Mouse (Mus musculus) layer of hippocampus, adult 2 months (tissue): ENCODE data around the gene Sephs2. TPM values are rescaled to one million over a fixed set of nuclear protein-coding genes. Genes with fewer than 3 reads are reported as not detected.
"Not testable (repeated sequence)": the region's sequence is repeated elsewhere in the genome, so short reads cannot be mapped to it uniquely, and the experiment has no call there.

Source experiments
- DNase-seq, 2 experiments: peaks; one replicate each; pipeline ENCODE4 v3.0.0; 2022; ENCODE audit warnings: low spot score in 2 of 2
- H3K27ac ChIP-seq: fragments of 200-600 bp; 2 replicates; pipeline ENCODE4 v1.8.1; 2022
- H3K4me3 ChIP-seq: fragments of 200-600 bp; 2 replicates; pipeline ENCODE4 v1.8.1; 2022; ENCODE audit warnings: mild to moderate bottlenecking
- CTCF ChIP-seq: fragments of 200-600 bp; conservative IDR thresholded peaks from 2 replicates; pipeline ENCODE4 v1.8.1; 2022; ENCODE audit warnings: antibody characterized with exemption, mild to moderate bottlenecking, moderate library complexity
- total RNA-seq, 2 experiments: library from RNA; stranded (reverse); gene quantifications; 2 replicates each; pipeline ENCODE4 v1.2.3; 2021

Gene Sephs2
- total RNA-seq, 2 experiments from 2014 or later = 40.0 to 46.7 TPM

DNA sequence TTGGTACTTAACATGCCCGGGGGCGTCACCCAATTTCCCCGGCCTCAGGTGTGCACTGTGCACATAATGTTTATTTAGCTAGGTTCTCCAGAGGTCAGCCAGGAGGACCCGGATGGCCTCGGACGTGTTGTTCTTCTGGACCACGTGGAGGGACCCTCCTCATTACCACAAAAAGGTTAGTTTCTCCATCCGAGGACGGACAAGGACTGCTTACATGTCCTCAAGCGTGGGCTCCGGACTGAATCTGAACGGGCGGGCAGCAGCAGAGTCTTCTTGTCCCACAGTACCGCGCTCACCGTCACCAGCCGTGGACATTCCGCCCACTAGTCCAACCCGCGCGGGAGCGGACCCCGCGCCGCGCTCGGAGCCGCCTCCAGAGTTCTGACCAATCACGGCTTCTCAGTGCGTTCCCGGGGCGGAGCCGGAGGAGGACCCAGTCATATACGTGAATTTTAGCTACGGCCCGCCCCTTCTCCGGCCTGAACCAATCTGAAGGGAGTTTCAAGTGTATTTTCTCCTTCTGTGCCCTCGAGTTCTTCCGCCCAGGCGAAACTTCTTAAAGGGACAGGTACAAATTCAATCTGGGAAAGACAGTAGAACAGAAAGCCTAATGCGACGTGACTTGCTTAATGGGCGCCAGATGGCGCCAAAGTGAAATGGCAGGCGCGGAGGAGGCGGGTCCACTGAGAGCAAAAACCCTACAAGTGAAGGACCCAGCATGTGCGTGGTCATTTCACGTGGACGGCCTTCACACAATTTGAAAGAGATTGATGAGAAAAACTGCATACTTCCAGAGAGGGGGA, 13.3 kb downstream of the Sephs2 start, which contains the start of gene Dctpp1:
TSS of gene Dctpp1 (minus strand) at position 401 of the 803 bp plus-strand sequence.
- DNase-seq = peak; percentile 95 to 99
- Histone ChIP-seq H3K4me3 (peak within 1 kb of the TSS; percentile 66), H3K27ac (peak within 1 kb of the TSS; percentile 73)
- peak; percentile 89 for TF ChIP-seq CTCF

DNA sequence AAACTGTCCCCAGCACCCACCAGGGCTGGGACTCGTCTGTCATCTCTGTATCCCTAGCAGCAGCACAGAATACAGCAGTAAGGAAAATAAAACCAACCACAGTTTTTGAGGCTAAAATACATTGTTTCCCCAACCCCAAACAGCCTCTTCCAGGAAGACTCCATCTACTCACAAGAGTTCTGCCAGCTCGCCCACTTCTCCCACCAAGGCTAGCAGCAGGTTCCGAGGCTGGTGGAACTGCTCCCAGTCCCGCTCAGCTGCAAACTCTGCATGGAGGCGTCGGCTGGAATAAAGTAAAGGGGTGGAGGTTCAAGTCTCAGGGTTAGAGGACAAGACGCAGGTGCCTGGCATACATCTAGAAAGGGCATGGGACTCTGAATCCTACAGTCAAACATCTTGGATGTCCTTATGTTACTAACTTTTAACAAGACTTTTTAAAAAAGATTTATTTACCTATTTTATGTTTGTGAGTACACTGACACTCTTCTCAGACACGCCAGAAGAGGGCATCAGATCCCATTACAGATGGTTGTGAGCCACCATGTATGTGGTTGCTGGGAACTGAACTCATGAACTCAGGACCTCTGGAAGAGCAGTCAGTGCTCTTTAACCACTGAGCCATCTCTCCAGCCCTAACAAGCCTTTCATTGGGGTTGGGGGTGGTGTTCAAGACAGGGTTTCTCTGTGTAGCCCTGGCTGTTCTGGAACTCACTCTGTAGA, 14.5 kb downstream of the Sephs2 start:
- Histone ChIP-seq H3K27ac (no peak overlapping the region; the same call in 1 of the 2 replicates), H3K4me3 (no peak overlapping the region; the same call in 1 of the 2 replicates)
- TF ChIP-seq CTCF = peak; percentile 38
- DNase-seq = no peak

DNA sequence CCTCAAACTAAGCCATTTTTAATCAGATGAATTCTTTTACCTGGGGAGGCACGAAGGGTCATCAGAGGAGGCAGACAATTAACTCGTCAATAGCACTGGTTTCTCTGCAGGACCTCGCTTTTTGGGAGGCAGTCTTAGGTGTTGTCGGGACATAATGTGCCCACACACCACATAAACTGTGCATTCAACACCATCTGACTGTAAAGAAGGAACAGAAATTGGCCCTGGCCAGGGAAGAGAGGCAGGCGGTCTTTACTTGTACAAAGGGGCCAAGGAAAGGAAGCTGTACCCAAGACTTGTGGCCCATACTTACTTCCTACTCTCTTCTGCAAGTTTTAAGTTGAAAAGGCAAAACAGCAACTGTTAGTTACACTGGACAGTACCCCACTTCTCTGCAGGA, 17.3 kb downstream of the Sephs2 start:
- no peak overlapping the region for H3K4me3 ChIP-seq
- no peak overlapping the region; the same call in 1 of the 2 replicates for H3K27ac ChIP-seq
- no peak for TF ChIP-seq CTCF
- no peak for DNase-seq

DNA sequence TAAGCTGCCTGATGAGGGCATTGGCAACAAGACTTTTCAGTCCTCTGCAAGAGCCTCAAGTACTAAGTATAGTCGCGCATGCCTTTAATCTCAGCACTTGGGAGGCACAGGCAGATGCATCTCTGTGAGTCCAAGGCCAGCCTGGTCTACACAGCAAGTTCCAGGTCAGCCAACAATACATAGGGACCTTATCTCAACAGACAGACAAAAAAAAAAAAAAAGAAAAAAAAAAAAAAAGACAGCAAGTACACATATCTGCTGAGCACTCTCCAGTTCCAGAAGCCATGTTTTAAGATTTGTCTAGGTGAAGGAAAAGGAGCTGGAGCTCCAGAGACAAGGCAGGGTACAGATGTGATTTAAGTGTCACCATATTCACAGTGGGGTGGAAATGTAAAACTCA, 17.9 kb downstream of the Sephs2 start:
- Histone ChIP-seq H3K4me3 (no peak overlapping the region), H3K27ac (no peak overlapping the region; the same call in 1 of the 2 replicates)
- DNase-seq = no peak
- no peak for TF ChIP-seq CTCF

DNA sequence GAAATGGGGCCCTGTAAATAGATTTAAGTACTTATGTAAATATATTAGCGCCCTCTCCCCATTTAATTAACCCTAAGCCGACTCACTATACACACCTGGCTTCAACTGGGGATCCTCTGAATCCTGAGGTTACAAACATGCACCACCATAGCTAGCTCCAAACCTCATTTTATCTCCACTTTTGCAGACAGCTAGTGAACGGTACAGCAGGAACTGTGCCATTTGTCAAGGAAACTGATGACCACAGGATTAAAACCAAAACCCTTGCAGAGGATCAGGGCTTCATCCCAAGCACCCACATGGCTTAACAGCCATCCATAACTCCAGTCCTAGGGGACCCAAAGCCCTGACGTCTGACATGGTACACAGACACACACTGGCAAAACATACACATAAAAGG, 18.8 kb downstream of the Sephs2 start:
- peak overlapping the region; percentile 99; the same call in 1 of the 2 replicates for H3K27ac ChIP-seq
- no peak for TF ChIP-seq CTCF
- no peak for DNase-seq
- peak overlapping the region; percentile 54; the same call in 1 of the 2 replicates for H3K4me3 ChIP-seq

DNA sequence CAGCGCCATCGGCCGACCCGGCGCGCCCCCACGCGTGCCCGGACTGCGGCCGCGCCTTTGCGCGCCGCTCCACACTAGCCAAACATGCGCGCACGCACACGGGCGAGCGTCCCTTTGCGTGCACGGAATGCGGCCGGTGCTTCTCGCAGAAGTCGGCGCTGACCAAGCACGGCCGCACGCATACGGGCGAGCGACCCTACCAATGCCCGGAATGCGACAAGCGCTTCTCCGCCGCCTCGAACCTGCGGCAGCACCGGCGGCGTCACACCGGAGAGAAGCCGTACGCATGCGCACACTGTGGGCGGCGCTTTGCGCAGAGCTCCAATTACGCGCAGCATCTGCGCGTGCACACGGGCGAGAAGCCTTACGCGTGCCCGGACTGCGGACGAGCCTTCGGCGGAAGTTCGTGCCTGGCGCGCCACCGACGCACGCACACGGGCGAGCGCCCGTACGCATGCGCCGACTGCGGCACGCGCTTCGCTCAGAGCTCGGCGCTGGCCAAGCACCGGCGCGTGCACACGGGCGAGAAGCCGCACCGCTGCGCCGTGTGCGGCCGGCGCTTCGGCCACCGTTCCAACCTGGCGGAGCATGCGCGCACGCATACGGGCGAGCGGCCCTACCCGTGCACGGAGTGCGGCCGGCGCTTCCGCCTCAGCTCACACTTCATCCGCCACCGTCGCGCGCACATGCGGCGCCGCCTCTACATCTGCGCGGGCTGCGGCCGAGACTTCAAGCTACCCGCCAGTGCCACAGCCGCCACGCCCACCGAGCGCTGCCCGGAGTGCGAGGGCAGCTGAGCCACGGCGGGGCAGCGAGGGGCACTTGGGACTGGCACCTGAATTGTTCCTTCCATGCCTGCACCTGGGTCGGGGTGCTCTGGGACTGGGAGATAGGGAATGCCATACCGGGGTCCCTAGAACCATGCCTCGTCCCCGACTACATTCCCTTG, 19.8 kb downstream of the Sephs2 start:
- DNase-seq = peak; percentile 94 to 95
- Histone ChIP-seq H3K27ac (peak overlapping the region; percentile 99), H3K4me3 (peak overlapping the region; percentile 54)
- TF ChIP-seq CTCF = no peak

DNA sequence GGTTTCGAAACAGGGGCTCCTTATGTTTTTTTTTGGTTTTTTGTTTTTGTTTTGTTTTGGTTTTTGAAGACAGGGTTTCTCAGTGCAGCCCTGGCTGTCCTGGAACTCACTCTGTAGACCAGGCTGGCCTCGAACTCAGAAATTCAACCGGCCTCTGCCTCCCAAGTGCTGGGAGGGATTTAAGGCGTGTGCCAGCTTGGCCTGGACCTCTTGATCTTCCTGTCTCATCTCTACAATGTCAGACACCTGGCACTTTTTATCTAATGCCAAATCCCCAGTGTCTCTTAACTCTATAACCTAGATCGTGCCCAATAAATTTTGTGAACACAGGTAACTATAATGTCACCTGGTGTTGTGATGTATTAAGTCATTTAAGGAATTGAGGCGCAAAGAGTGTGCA, 20.5 kb downstream of the Sephs2 start:
- Histone ChIP-seq H3K27ac (peak overlapping the region; percentile 99), H3K4me3 (peak overlapping the region; percentile 54)
- TF ChIP-seq CTCF = no peak
- no peak for DNase-seq

DNA sequence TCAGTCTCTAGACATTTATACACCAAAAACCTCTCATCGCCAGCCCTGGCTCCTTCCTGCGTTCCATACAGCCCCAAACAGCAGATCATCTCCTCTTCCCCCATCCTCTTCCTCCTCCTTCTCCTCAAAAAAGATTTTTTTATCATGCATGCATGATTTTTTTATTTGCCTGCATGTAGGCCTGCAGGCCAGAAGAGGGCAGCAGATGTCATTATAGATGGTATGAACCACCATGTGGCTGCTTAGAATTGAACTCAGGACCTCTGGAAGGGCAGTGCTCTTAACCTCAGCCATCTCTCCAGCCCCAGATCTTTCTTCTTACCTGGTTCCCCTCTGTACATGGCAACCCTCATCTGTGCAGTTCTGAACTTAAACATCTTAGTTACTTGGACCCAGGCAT, 21.4 kb downstream of the Sephs2 start:
- TF ChIP-seq CTCF = peak; percentile 78
- H3K27ac ChIP-seq = peak overlapping the region; percentile 99; the same call in 1 of the 2 replicates
- H3K4me3 ChIP-seq = no peak overlapping the region
- no peak for DNase-seq

DNA sequence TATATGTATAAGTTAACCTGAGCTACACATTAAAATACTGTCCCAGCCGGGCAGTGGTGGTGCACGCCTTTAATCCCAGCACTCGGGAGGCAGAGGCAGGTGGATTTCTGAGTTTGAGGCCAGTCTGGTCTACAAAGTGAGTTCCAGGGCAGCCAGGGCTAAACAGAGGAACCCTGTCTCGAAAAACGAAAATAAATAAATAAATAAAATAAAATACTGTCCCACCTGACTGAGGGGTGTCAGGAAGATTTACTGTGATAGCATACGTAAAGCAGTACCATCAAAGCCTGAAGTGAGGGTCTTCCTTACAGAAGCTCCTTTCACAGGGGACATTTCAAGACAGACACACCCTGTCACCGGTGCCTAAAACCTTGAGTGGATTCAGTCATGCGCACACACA, 23.3 kb downstream of the Sephs2 start:
- DNase-seq, H3K4me3 ChIP-seq: not testable (repeated sequence)
- H3K27ac ChIP-seq = 0 out of 2 replicates have a peak overlapping the region, but pooled peaks have one; percentile 61

DNA sequence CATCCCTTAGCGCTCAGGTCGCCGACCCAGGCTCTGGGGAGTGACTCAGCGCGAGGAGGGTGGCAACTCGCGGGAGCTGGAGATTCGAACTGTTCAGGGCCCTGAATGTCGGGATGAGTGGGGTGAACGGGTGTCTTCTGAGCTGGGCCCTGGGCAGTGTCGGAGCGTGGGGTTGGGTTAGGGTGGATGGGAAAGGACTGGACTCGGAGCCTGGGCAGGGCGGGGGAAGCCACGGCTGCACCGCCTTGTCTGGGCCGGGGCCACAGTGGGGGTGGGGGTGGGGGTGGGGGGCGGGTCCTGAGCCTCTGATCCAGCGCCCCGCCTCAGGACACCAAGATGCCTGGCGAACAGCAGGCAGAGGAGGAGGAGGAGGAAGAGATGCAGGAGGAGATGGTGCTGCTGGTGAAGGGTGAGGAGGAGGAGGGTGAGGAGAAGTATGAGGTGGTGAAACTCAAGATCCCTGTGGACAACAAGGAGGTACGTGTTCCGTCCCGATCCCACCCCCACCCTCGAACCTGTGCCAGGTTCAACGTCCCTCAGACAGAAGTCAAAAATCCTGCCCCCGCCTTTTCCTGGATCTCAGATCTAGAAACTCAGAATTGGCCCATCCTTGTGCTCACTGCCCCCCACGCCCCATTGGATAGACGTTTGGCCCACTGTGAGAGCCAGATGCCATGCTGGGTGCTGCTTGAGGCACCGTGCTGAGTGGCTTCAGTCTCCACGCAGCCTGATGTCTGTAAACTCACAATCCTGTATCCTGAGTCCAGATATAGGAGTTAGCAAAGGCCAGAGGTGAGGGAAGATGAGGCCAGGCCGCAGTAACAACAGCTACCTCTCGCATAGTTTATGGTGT, 29.0 kb downstream of the Sephs2 start:
- H3K27ac ChIP-seq = peak overlapping the region; percentile 96
- H3K4me3 ChIP-seq = peak overlapping the region; percentile 84
- TF ChIP-seq CTCF = no peak
- no peak for DNase-seq

DNA sequence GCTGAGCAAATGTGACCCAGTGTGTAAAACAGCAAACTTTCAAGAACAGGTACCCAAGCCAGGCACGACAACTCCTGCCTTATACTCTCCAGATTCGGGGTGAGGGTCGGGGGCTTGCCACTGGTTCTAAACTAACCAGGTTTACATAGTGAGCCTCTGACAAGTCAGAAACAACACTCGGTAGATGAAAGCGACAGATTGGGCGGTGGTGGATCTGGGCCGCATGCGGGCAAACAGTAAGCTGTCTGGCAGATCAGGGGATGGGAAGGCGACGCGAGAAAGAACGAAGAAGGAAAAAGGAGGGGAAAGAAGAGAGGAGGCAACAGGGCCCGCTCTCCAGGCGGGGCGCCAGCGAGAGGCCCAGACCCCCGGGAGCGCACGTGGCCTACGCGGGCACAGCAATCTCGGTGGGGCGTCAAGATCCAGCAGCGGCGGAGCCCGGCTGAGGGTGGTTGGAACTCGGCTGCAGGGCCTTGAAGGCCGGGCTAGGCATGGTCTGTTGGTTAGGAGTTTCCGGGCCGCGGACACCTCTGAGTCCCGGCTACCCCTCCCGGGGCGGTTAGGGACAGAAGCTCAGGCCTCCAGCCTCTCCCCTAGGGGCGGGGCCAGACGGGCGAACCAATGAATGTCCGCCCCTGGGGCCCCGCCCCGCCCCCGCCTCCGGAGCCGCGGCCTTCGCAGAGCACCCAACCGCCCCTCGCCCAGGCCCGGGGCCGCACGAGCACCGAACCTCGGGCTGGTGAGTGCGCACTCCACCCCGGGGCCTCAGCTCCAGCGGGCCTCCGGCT, 29.8 kb downstream of the Sephs2 start, which contains the start of gene Zfp771:
TSS of gene Zfp771 (plus strand) at position 405 of the 788 bp plus-strand sequence.
- peak within 1 kb of the TSS; percentile 96 for H3K27ac ChIP-seq
- peak; percentile 57 for TF ChIP-seq CTCF
- peak; percentile 92 to 94 for DNase-seq
- H3K4me3 ChIP-seq = peak within 1 kb of the TSS; percentile 84
